Mouse (Mus musculus) cerebellum, postnatal 36 days (tissue): ENCODE data around the gene Htr7.

Source experiments
- DNase-seq, 2 experiments: peaks; one replicate each; pipeline ENCODE4 v3.0.0; 2021 to 2022; ENCODE audit warnings: mixed read lengths in 2 of 2

Gene Htr7

DNA sequence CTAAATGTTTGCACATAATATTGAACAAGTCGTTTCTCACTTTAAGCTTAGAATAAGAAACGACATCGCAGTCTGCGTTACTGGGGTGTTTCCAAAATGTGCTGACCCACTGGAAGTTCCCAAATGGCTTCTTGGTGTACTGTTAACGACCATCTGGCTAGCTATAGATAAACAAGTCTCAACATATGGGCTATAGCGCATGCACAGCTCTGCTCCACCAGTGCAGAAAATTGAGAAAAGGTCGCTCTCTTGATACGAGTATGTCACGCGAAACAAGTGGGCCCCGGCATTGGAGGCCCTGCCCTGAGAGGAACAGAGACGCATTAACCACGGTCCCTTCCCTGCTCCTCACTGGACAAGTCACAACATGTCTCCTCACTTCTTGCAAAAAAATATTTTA is 101.6 kb downstream of the Htr7 start:
- no peak for DNase-seq

DNA sequence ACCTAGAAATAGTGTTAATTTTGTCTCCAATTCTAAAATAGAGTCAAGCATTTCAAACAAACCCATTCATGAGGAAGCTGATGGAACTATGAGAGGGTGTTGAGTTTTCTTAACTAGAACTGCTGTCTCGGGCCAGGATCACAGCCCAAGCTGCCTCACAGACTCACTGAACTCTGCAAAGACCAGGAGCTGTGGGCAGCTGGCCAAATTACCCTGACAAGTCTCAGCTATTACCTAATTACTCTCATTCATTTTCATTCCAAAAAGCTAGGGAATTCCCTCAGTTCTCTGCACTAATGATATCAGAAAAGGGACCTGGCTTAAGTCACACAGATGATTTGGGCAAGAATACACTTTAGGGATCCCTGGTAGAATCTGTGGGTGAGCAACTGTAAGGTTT is 107.4 kb downstream of the Htr7 start:
- DNase-seq: no peak

- no peak for DNase-seq
Observed at GRCm38 (mm10) chr19:35924961-35925495, 132.3 kb downstream of the Htr7 start.

GRCm38 (mm10) chr19:35924418-35924817 is 132.9 kb downstream of the Htr7 start:
- DNase-seq: peak; percentile 50 to 60
